Mouse (Mus musculus): Measurements from ENCODE around the gene Morn4.

Morn4 gene

GRCm38 (mm10) chr19:42043988-42044387 is 42.2 kb downstream of the Morn4 start:
- no peak for DNase-seq (ENCODE audit: low spot score in 2 of 2)

- no peak for DNase-seq (ENCODE audit: low spot score in 2 of 2)
Measured at GRCm38 (mm10) chr19:42038310-42038709, 47.8 kb downstream of the Morn4 start.

GRCm38 (mm10) chr19:42037167-42037702 is 48.9 kb downstream of the Morn4 start:
- DNase-seq (ENCODE audit: low spot score in 2 of 2) = no peak

- no peak for DNase-seq (ENCODE audit: low spot score in 2 of 2)
Measured at GRCm38 (mm10) chr19:42036357-42036756, 49.8 kb downstream of the Morn4 start.

GRCm38 (mm10) chr19:42035456-42036248 is 50.5 kb downstream of the Morn4 start, which contains the start of gene Ankrd2:
Gene Ankrd2, plus strand, starts transcription at chr19:42036000.
- peak; percentile 80 to 82 for DNase-seq (ENCODE audit: low spot score in 2 of 2)

- DNase-seq (ENCODE audit: low spot score in 2 of 2) = peak in 1 of 2 experiments; percentile 19
Measured at GRCm38 (mm10) chr19:42034881-42035455, 51.2 kb downstream of the Morn4 start.

GRCm38 (mm10) chr19:42034146-42034775 is 51.9 kb downstream of the Morn4 start:
- DNase-seq (ENCODE audit: low spot score in 2 of 2) = no peak

GRCm38 (mm10) chr19:42033611-42034010 is 52.5 kb downstream of the Morn4 start:
- DNase-seq (ENCODE audit: low spot score in 2 of 2) = no peak

- no peak for DNase-seq (ENCODE audit: low spot score in 2 of 2)
Measured at GRCm38 (mm10) chr19:42031112-42031511, 55.0 kb downstream of the Morn4 start.

GRCm38 (mm10) chr19:42026158-42026557 is 60.0 kb downstream of the Morn4 start:
- DNase-seq (ENCODE audit: low spot score in 2 of 2) = peak; percentile 84 to 92
